Mouse (Mus musculus) liver, postnatal 0 days (tissue): ENCODE data around the gene Mymx. TPM values are rescaled to one million over a fixed set of nuclear protein-coding genes. Genes with fewer than 3 reads are reported as not detected.

Source experiments
- ATAC-seq: fragments of 200-750 bp; cut with Nextera tagmentation; 2 replicates; pipeline ENCODE4 v1.8.0; 2017; ENCODE audit warnings: mild to moderate bottlenecking, moderate library complexity
- DNase-seq: peaks from one replicate; pipeline ENCODE4 v3.0.0-alpha.2; 2016
- H3K27ac ChIP-seq: fragments of 300-500 bp; sonication (generic); 2 replicates; pipeline ENCODE4 v1.5.1; 2014; ENCODE audit warnings: antibody characterized with exemption, moderate library complexity, mild to moderate bottlenecking, low read depth
- H3K27me3 ChIP-seq: fragments of 300-500 bp; sonication (generic); 2 replicates; pipeline ENCODE4 v1.6.1; 2014; ENCODE audit warnings: low read length, control low read depth, mixed read lengths; ENCODE audit not compliant: insufficient read depth
- H3K36me3 ChIP-seq: fragments of 300-500 bp; sonication (generic); replicated peaks from 2 replicates; pipeline ENCODE4 v1.6.1; 2014; ENCODE audit warnings: mild to moderate bottlenecking, control low read depth, low read length, moderate library complexity, mixed read lengths; ENCODE audit not compliant: insufficient read depth
- H3K4me1 ChIP-seq: fragments of 300-500 bp; sonication (generic); 2 replicates; pipeline ENCODE4 v1.6.1; 2014; ENCODE audit warnings: antibody characterized with exemption, mild to moderate bottlenecking, control low read depth; ENCODE audit not compliant: insufficient read depth
- H3K4me2 ChIP-seq: fragments of 300-500 bp; sonication (generic); 2 replicates; pipeline ENCODE4 v1.6.1; 2014; ENCODE audit warnings: low read depth, mild to moderate bottlenecking, low read length, moderate library complexity, mixed read lengths
- H3K4me3 ChIP-seq: fragments of 300-500 bp; sonication (generic); 2 replicates; pipeline ENCODE4 v1.5.1; 2014; ENCODE audit warnings: low read depth, low read length
- H3K9ac ChIP-seq: fragments of 300-500 bp; sonication (generic); replicated peaks from 2 replicates; pipeline ENCODE4 v1.6.1; 2014; ENCODE audit warnings: mild to moderate bottlenecking, moderate library complexity
- H3K9me3 ChIP-seq: fragments of 300-500 bp; sonication (generic); 2 replicates; pipeline ENCODE4 v1.6.1; 2016; ENCODE audit warnings: mild to moderate bottlenecking, control low read depth, low read length, mixed read lengths
- CTCF ChIP-seq: sonication (generic); IDR thresholded peaks from 2 replicates; pipeline ENCODE4 v1.5.1; 2016; ENCODE audit warnings: antibody characterized with exemption, low read depth
- EP300 ChIP-seq: IDR thresholded peaks from 2 replicates; pipeline ENCODE4 v1.6.1; 2016; ENCODE audit warnings: antibody characterized with exemption, low read depth, mild to moderate bottlenecking
- whole genome bisulfite sequencing: fragments of 180-500 bp; shearing (Covaris S2); extraction: QIAGEN DNeasy Blood & Tissue Kit; methylation state at CpG from one replicate; pipeline ENCODE4 v1.1.7; 2014; ENCODE audit not compliant: insufficient replicate concordance; 5-methylcytosine and 5-hydroxymethylcytosine counted together
- polyA plus RNA-seq: library from polyadenylated mRNA; unstranded; fragments of >200 nt; fragmentation: Nextera tagmentation; extraction: Ambion mirVana; gene quantifications from 2 replicates; pipeline ENCODE4 v1.2.1, GENCODE M21; 2015

Mymx gene
- polyA plus RNA-seq, 1 experiment from 2014 or later, result not detected

GRCm38 (mm10) chr17:45631940-45632339, 30.0 kb upstream of the Mymx start:
- no peak overlapping the region for H3K4me3 ChIP-seq
- 0 out of 2 replicates have a peak, but pooled peaks cover 2% of the 10 kb centered on the region for H3K27me3 ChIP-seq
- DNase-seq (no peak), ATAC-seq (0 out of 2 replicates have a peak, but pooled peaks have one; percentile 14)
- TF ChIP-seq CTCF (no peak), EP300 (no peak)
- H3K9me3 ChIP-seq, result no peaks in the 10 kb centered on the region
- peaks cover 10% of the 10 kb centered on the region for H3K4me1 ChIP-seq
- 57% methylated on average over 6 of the region's 6 CpGs for WGBS
- no peak overlapping the region for H3K27ac ChIP-seq
- H3K4me2 ChIP-seq, result no peak overlapping the region
- no peak overlapping the region for H3K9ac ChIP-seq
- no peaks in the 10 kb centered on the region for H3K36me3 ChIP-seq

DNA sequence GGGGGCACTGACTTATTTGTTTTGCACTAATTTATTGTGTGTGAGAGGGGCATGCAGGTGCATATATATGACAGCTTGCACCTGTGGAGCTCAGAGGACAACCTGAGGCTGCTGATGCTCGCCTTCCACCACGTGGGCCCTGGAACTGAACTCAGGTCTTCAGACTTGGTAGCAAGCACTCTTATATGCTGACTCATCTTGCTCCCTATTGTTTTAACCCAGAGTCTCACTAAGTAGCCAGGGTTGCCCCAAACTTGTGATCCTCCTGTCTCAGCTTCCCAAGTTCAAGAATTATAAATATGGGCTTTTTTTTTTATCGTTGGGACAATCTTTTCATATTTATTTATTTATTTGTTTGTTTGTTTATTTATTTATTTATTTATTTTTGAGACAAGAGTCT, 29.1 kb upstream of the Mymx start:
- TF ChIP-seq EP300 (no peak), CTCF (no peak)
- Histone ChIP-seq H3K4me1 (peaks cover 10% of the 10 kb centered on the region), H3K4me2 (no peak overlapping the region), H3K27ac (no peak overlapping the region), H3K4me3 (no peak overlapping the region), H3K9me3 (no peaks in the 10 kb centered on the region), H3K36me3 (no peaks in the 10 kb centered on the region), H3K27me3 (0 out of 2 replicates have a peak, but pooled peaks cover 2% of the 10 kb centered on the region), H3K9ac (no peak overlapping the region)
- WGBS, result 59% methylated on average over 3 of the region's 3 CpGs
- ATAC-seq, result no peak
- no peak for DNase-seq

DNA sequence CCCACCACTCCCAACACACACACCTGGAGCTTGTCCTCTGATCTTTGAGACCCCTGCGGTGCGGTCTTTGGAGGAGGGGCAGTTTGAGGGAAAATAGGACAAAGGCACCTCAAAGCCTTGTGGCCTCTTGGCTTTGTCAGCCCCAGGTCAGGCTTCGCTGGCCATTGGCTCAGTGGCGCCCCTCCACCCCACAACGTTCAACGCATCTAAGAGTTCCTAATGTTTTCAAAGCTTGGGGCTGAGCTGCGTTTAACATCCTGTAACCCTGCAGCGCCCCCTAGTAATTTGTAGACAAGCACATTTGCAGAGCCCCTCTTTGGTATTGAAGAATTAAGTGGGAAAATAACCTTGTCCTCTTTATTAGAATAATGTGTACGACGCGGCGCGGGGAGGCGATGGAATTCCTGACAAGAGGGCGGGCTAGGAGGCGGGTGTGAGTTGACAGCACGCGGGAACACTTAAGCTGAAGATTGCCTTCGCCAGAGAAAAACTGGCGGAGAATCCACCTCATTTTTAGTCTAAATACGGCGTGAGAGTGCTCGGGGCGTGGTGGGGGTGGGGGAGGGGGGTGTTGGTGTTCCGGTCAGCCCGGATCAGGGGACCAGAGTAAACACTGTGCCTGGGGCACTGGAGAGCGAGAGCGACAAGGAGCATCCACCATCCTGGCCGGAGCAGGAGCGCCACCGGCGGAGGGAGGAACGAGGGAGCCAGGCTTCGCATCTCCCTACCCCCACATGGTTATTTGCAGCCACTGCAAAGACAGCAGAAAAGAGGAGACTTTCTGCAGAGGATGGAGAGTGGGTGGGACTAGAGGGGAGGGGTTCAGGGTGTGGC, 28.2 kb upstream of the Mymx start:
- Histone ChIP-seq H3K4me1 (peaks cover 10% of the 10 kb centered on the region), H3K9me3 (no peaks in the 10 kb centered on the region), H3K27ac (peak overlapping the region; percentile 58), H3K4me3 (peak overlapping the region; percentile 23), H3K9ac (peak overlapping the region; percentile 50; the same call in 1 of the 2 replicates), H3K36me3 (no peaks in the 10 kb centered on the region), H3K4me2 (peak overlapping the region; percentile 71), H3K27me3 (0 out of 2 replicates have a peak, but pooled peaks cover 2% of the 10 kb centered on the region)
- 0 out of 2 replicates have a peak, but pooled peaks have one; percentile 20 for TF ChIP-seq EP300
- TF ChIP-seq CTCF, result peak; percentile 78
- WGBS, result 4% methylated on average over 34 of the region's 34 CpGs
- ATAC-seq (peak; percentile 41), DNase-seq (peak; percentile 64)

- whole genome bisulfite sequencing, result 43% methylated on average over 13 of the region's 13 CpGs
- H3K9ac ChIP-seq, result no peak overlapping the region
- 0 out of 2 replicates have a peak overlapping the region, but pooled peaks have one; percentile 71 for H3K4me2 ChIP-seq
- H3K27ac ChIP-seq, result peak overlapping the region; percentile 58
- no peak for TF ChIP-seq CTCF
- no peak for TF ChIP-seq EP300
- peak; percentile 38; the same call in 1 of the 2 replicates for ATAC-seq
- H3K27me3 ChIP-seq, result 0 out of 2 replicates have a peak, but pooled peaks cover 2% of the 10 kb centered on the region
- no peak for DNase-seq
- H3K9me3 ChIP-seq, result no peaks in the 10 kb centered on the region
- H3K36me3 ChIP-seq, result no peaks in the 10 kb centered on the region
- H3K4me1 ChIP-seq, result peaks cover 10% of the 10 kb centered on the region
- no peak overlapping the region for H3K4me3 ChIP-seq
These were observed 27.3 kb upstream of the Mymx start for GRCm38 (mm10) chr17:45628885-45629855.

GRCm38 (mm10) chr17:45628160-45628559, 26.3 kb upstream of the Mymx start:
- Histone ChIP-seq H3K9ac (no peak overlapping the region), H3K4me1 (peaks cover 10% of the 10 kb centered on the region), H3K9me3 (no peaks in the 10 kb centered on the region), H3K4me2 (no peak overlapping the region), H3K4me3 (no peak overlapping the region), H3K27ac (0 out of 2 replicates have a peak overlapping the region, but pooled peaks have one; percentile 22), H3K36me3 (no peaks in the 10 kb centered on the region), H3K27me3 (0 out of 2 replicates have a peak, but pooled peaks cover 2% of the 10 kb centered on the region)
- DNase-seq (no peak), ATAC-seq (no peak)
- TF ChIP-seq CTCF, result no peak
- no peak for TF ChIP-seq EP300
- WGBS, result 58% methylated on average over 3 of the region's 3 CpGs
